Mouse (Mus musculus): ENCODE measurements around the gene Ttc37. TPM values are rescaled to one million over a fixed set of nuclear protein-coding genes. Genes with fewer than 3 reads are reported as not detected.

The Ttc37 gene
- polyA plus RNA-seq, 1 experiment from 2014 or later = 20.6 TPM

DNA sequence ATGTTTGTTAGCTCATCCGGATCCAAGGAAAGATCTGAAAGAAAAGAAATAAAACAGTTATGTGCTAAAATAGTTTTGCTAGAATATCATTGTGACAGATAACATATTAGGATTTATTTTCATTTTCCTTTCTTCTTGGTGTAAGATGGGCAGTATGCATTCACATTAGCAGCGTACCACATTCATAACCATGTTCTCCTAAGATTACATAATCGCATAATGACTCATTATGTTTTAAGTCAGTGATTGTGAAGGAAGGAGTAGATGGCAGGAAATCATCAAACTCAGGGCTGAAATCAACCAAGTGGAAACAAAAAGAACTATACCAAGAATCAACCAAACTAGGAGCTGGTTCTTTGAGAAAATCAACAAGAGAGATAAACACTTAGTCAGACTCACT, 36.0 kb upstream of the Ttc37 start:
- 94% methylated on average over 3 of the region's 3 CpGs for WGBS

GRCm38 (mm10) chr13:76063548-76063947, 35.0 kb upstream of the Ttc37 start:
- 82% methylated on average over 4 of the region's 4 CpGs for WGBS
- no peak for DNase-seq (ENCODE audit: low spot score)
- no peak for ATAC-seq (ENCODE audit: insufficient number of reproducible peaks, low FRiP score, low TSS enrichment, low read depth)

More for the DNA sequence above, 36.0 kb upstream of the Ttc37 start:
- ATAC-seq (ENCODE audit: insufficient number of reproducible peaks, low FRiP score, low TSS enrichment, low read depth) (no peak), DNase-seq (ENCODE audit: low spot score) (no peak)
- Histone ChIP-seq H3K9ac (ENCODE audit: low read length) (no peak overlapping the region), H3K4me2 (ENCODE audit: low read depth, severe bottlenecking) (no peak overlapping the region), H3K4me1 (ENCODE audit: control insufficient read depth, insufficient read depth, low read length) (peaks cover 8% of the 10 kb centered on the region; the same call in 1 of the 2 replicates), H3K27me3 (ENCODE audit: control insufficient read depth, insufficient read depth, low read length) (0 out of 2 replicates have a peak, but pooled peaks cover 2% of the 10 kb centered on the region), H3K4me3 (ENCODE audit: low read depth, low read length) (no peak overlapping the region), H3K27ac (replicated peaks; ENCODE audit: low read depth, low read length) (no peak overlapping the region), H3K36me3 (ENCODE audit: control insufficient read depth, insufficient read depth, low read length) (peaks cover 3% of the 10 kb centered on the region; the same call in 1 of the 2 replicates), H3K9me3 (ENCODE audit: control insufficient read depth, low read length) (no peaks in the 10 kb centered on the region)

GRCm38 (mm10) chr13:76064363-76064945, 34.1 kb upstream of the Ttc37 start:
- Histone ChIP-seq H3K36me3 (ENCODE audit: control insufficient read depth, insufficient read depth, low read length) (peaks cover 3% of the 10 kb centered on the region; the same call in 1 of the 2 replicates), H3K27ac (replicated peaks; ENCODE audit: low read depth, low read length) (no peak overlapping the region), H3K9ac (ENCODE audit: low read length) (no peak overlapping the region), H3K4me1 (ENCODE audit: control insufficient read depth, insufficient read depth, low read length) (peaks cover 8% of the 10 kb centered on the region; the same call in 1 of the 2 replicates), H3K9me3 (ENCODE audit: control insufficient read depth, low read length) (no peaks in the 10 kb centered on the region), H3K4me3 (ENCODE audit: low read depth, low read length) (no peak overlapping the region), H3K27me3 (ENCODE audit: control insufficient read depth, insufficient read depth, low read length) (no peaks in the 10 kb centered on the region), H3K4me2 (ENCODE audit: low read depth, severe bottlenecking) (no peak overlapping the region)
- 64% methylated on average over 13 of the region's 13 CpGs for WGBS
- ATAC-seq (ENCODE audit: insufficient number of reproducible peaks, low FRiP score, low TSS enrichment, low read depth) (peak; percentile 76; the same call in 1 of the 2 replicates), DNase-seq (ENCODE audit: low spot score) (peak; percentile 43)

More at GRCm38 (mm10) chr13:76063548-76063947, 35.0 kb upstream of the Ttc37 start:
- Histone ChIP-seq H3K9me3 (ENCODE audit: control insufficient read depth, low read length) (no peaks in the 10 kb centered on the region), H3K27ac (replicated peaks; ENCODE audit: low read depth, low read length) (no peak overlapping the region), H3K4me2 (ENCODE audit: low read depth, severe bottlenecking) (no peak overlapping the region), H3K4me3 (ENCODE audit: low read depth, low read length) (no peak overlapping the region), H3K27me3 (ENCODE audit: control insufficient read depth, insufficient read depth, low read length) (no peaks in the 10 kb centered on the region), H3K36me3 (ENCODE audit: control insufficient read depth, insufficient read depth, low read length) (peaks cover 3% of the 10 kb centered on the region; the same call in 1 of the 2 replicates), H3K4me1 (ENCODE audit: control insufficient read depth, insufficient read depth, low read length) (peaks cover 8% of the 10 kb centered on the region; the same call in 1 of the 2 replicates), H3K9ac (ENCODE audit: low read length) (no peak overlapping the region)

GRCm38 (mm10) chr13:76074323-76074722, 24.2 kb upstream of the Ttc37 start:
- no peaks in the 10 kb centered on the region for H3K9me3 ChIP-seq (ENCODE audit: control insufficient read depth, low read length)
- DNase-seq (ENCODE audit: low spot score) = no peak
- H3K36me3 ChIP-seq (ENCODE audit: control insufficient read depth, insufficient read depth, low read length) = no peaks in the 10 kb centered on the region
- ATAC-seq (ENCODE audit: insufficient number of reproducible peaks, low FRiP score, low TSS enrichment, low read depth) = no peak
- WGBS = 82% methylated on average over 1 of the region's 1 CpGs
- no peak overlapping the region for H3K9ac ChIP-seq (ENCODE audit: low read length)
- H3K4me1 ChIP-seq (ENCODE audit: control insufficient read depth, insufficient read depth, low read length) = no peaks in the 10 kb centered on the region
- H3K27ac ChIP-seq (replicated peaks; ENCODE audit: low read depth, low read length) = no peak overlapping the region
- H3K27me3 ChIP-seq (ENCODE audit: control insufficient read depth, insufficient read depth, low read length) = no peaks in the 10 kb centered on the region
- H3K4me2 ChIP-seq (ENCODE audit: low read depth, severe bottlenecking) = no peak overlapping the region
- no peak overlapping the region for H3K4me3 ChIP-seq (ENCODE audit: low read depth, low read length)

DNA sequence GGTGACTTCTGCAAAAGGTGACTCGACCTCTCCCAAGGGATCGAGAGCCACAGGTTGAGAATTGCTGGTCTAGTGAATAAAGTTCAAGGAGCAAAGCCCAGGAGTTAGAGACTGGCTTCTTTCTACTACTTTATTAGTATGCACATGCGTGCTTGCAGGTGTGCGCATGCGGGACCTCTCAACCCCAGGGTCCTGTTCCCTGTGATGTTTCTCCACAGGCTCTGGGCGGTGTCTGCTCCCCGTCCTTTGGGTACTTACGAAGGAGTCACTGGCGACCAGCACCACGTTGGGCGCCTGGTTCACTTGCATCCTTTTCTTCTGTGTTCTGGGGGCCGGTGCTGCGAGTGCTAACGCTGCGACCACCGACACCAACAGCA, 430 bp upstream of the Ttc37 start:
- DNase-seq (ENCODE audit: low spot score) (no peak), ATAC-seq (ENCODE audit: insufficient number of reproducible peaks, low FRiP score, low TSS enrichment, low read depth) (peak; percentile 78)
- H3K9me3 ChIP-seq (ENCODE audit: control insufficient read depth, low read length) = no peaks in the 10 kb centered on the region
- peak overlapping the region; percentile 54 for H3K9ac ChIP-seq (ENCODE audit: low read length)
- peak overlapping the region; percentile 45 for H3K4me2 ChIP-seq (ENCODE audit: low read depth, severe bottlenecking)
- no peaks in the 10 kb centered on the region for H3K36me3 ChIP-seq (ENCODE audit: control insufficient read depth, insufficient read depth, low read length)
- H3K27ac ChIP-seq (replicated peaks; ENCODE audit: low read depth, low read length) = no peak overlapping the region; the same call in 1 of the 2 replicates
- H3K27me3 ChIP-seq (ENCODE audit: control insufficient read depth, insufficient read depth, low read length) = no peaks in the 10 kb centered on the region
- WGBS = 5% methylated on average over 16 of the region's 16 CpGs
- H3K4me1 ChIP-seq (ENCODE audit: control insufficient read depth, insufficient read depth, low read length) = no peaks in the 10 kb centered on the region
- H3K4me3 ChIP-seq (ENCODE audit: low read depth, low read length) = peak overlapping the region; percentile 43

- no peak overlapping the region for H3K4me3 ChIP-seq (ENCODE audit: low read depth, low read length)
- H3K4me2 ChIP-seq (ENCODE audit: low read depth, severe bottlenecking) = no peak overlapping the region
- no peak for ATAC-seq (ENCODE audit: insufficient number of reproducible peaks, low FRiP score, low TSS enrichment, low read depth)
- no peak overlapping the region for H3K27ac ChIP-seq (replicated peaks; ENCODE audit: low read depth, low read length)
- H3K4me1 ChIP-seq (ENCODE audit: control insufficient read depth, insufficient read depth, low read length) = no peaks in the 10 kb centered on the region
- no peaks in the 10 kb centered on the region for H3K27me3 ChIP-seq (ENCODE audit: control insufficient read depth, insufficient read depth, low read length)
- DNase-seq (ENCODE audit: low spot score) = no peak
- 97% methylated on average over 2 of the region's 2 CpGs for WGBS
- H3K36me3 ChIP-seq (ENCODE audit: control insufficient read depth, insufficient read depth, low read length) = no peaks in the 10 kb centered on the region
- H3K9ac ChIP-seq (ENCODE audit: low read length) = no peak overlapping the region
- no peaks in the 10 kb centered on the region for H3K9me3 ChIP-seq (ENCODE audit: control insufficient read depth, low read length)
These were observed 3.5 kb downstream of the Ttc37 start for GRCm38 (mm10) chr13:76101989-76102388.

DNA sequence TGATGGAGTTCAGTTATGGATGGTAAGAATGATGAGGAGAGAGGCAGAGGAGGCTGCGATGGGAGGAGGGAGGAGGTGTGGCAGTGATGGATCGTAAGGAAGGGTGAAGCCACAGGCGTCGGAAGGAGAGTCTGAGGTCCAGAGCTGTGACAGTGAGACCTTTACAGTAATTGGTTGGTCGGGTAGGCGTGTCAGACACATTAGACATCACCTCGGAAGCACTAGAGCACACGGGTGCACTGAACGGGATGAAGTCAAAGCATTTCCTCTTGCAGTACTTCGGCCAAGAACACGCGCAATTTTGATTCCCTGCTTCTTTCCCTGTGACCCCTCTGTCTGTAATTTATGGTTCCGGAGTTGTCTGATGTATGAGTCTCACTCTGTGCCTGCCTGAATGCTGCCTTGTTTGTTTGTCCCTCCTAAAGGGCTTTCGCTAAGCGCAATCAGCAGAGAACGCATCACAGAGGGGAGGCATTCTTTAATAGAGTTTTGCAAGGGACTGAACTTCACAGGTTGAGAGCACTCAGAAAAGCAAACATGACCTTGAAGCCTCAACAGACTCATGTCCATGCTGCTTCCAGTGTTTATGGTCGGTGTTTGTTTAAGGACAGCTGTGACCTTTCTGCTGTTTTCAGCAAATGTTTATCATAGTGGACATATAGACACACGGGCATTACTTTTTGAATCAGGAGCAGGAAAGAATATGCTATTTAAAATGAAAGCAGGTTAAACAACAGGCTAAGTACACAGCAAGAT, 10.7 kb downstream of the Ttc37 start:
- ATAC-seq (ENCODE audit: insufficient number of reproducible peaks, low FRiP score, low TSS enrichment, low read depth) = no peak

GRCm38 (mm10) chr13:76128799-76129198, 30.3 kb downstream of the Ttc37 start:
- no peak overlapping the region for H3K27ac ChIP-seq (replicated peaks; ENCODE audit: low read depth, low read length)
- no peak overlapping the region for H3K4me3 ChIP-seq (ENCODE audit: low read depth, low read length)
- peaks cover 10% of the 10 kb centered on the region; the same call in 1 of the 2 replicates for H3K36me3 ChIP-seq (ENCODE audit: control insufficient read depth, insufficient read depth, low read length)
- H3K9me3 ChIP-seq (ENCODE audit: control insufficient read depth, low read length) = no peaks in the 10 kb centered on the region
- WGBS = 91% methylated on average over 4 of the region's 4 CpGs
- no peaks in the 10 kb centered on the region for H3K4me1 ChIP-seq (ENCODE audit: control insufficient read depth, insufficient read depth, low read length)
- H3K9ac ChIP-seq (ENCODE audit: low read length) = no peak overlapping the region
- no peaks in the 10 kb centered on the region for H3K27me3 ChIP-seq (ENCODE audit: control insufficient read depth, insufficient read depth, low read length)
- DNase-seq (ENCODE audit: low spot score) (no peak), ATAC-seq (ENCODE audit: insufficient number of reproducible peaks, low FRiP score, low TSS enrichment, low read depth) (no peak)
- no peak overlapping the region for H3K4me2 ChIP-seq (ENCODE audit: low read depth, severe bottlenecking)

More for the DNA sequence above, 10.7 kb downstream of the Ttc37 start:
- 91% methylated on average over 18 of the region's 18 CpGs for WGBS
- no peak overlapping the region for H3K9ac ChIP-seq (ENCODE audit: low read length)
- no peak overlapping the region for H3K4me3 ChIP-seq (ENCODE audit: low read depth, low read length)
- no peaks in the 10 kb centered on the region for H3K27me3 ChIP-seq (ENCODE audit: control insufficient read depth, insufficient read depth, low read length)
- no peaks in the 10 kb centered on the region for H3K36me3 ChIP-seq (ENCODE audit: control insufficient read depth, insufficient read depth, low read length)
- no peak overlapping the region for H3K27ac ChIP-seq (replicated peaks; ENCODE audit: low read depth, low read length)
- H3K4me1 ChIP-seq (ENCODE audit: control insufficient read depth, insufficient read depth, low read length) = no peaks in the 10 kb centered on the region
- no peaks in the 10 kb centered on the region for H3K9me3 ChIP-seq (ENCODE audit: control insufficient read depth, low read length)
- DNase-seq (ENCODE audit: low spot score) = no peak
- no peak overlapping the region for H3K4me2 ChIP-seq (ENCODE audit: low read depth, severe bottlenecking)
